Mouse (Mus musculus) hindbrain, postnatal 0 days (tissue): ENCODE results near the gene Rab10. TPM values are rescaled to one million over a fixed set of nuclear protein-coding genes. Genes with fewer than 3 reads are reported as not detected.

Experiments
- ATAC-seq: fragments of 200-750 bp; cut with Nextera tagmentation; 2 replicates; pipeline ENCODE4 v1.8.0; 2017; ENCODE audit warnings: mild to moderate bottlenecking, moderate TSS enrichment, moderate library complexity
- DNase-seq: peaks from one replicate; pipeline ENCODE4 v3.0.0-alpha.2; 2015; ENCODE audit warnings: low spot score
- H3K27ac ChIP-seq: fragments of 300-500 bp; sonication (generic); 2 replicates; pipeline ENCODE4 v1.5.1; 2014; ENCODE audit warnings: mild to moderate bottlenecking
- H3K27me3 ChIP-seq: fragments of 300-500 bp; sonication (generic); 2 replicates; pipeline ENCODE4 v1.6.1; 2014; ENCODE audit warnings: low read length, mixed read lengths; ENCODE audit not compliant: insufficient read depth
- H3K36me3 ChIP-seq: fragments of 300-500 bp; sonication (generic); 2 replicates; pipeline ENCODE4 v1.6.1; 2014; ENCODE audit warnings: low read length, mixed read lengths; ENCODE audit not compliant: insufficient read depth
- H3K4me1 ChIP-seq: fragments of 300-500 bp; sonication (generic); 2 replicates; pipeline ENCODE4 v1.6.1; 2014; ENCODE audit warnings: antibody characterized with exemption, low read length, mixed read lengths; ENCODE audit not compliant: insufficient read depth
- H3K4me2 ChIP-seq: fragments of 300-500 bp; sonication (generic); 2 replicates; pipeline ENCODE4 v1.6.1; 2014; ENCODE audit warnings: low read depth, mild to moderate bottlenecking, low read length, moderate library complexity, mixed read lengths
- H3K4me3 ChIP-seq: fragments of 300-500 bp; sonication (generic); 2 replicates; pipeline ENCODE4 v1.5.1; 2014; ENCODE audit warnings: low read length
- H3K9ac ChIP-seq: fragments of 300-500 bp; sonication (generic); replicated peaks from 2 replicates; pipeline ENCODE4 v1.6.1; 2014; ENCODE audit warnings: mild to moderate bottlenecking, low read length, moderate library complexity, mixed read lengths
- H3K9me3 ChIP-seq: fragments of 300-500 bp; sonication (generic); 2 replicates; pipeline ENCODE4 v1.6.1; 2016; ENCODE audit warnings: low read length, mixed read lengths
- CTCF ChIP-seq: IDR thresholded peaks from 2 replicates; pipeline ENCODE4 v1.5.1; 2016; ENCODE audit warnings: antibody characterized with exemption, control low read depth, low read depth
- WGBS: fragments of 180-500 bp; shearing (Covaris S2); extraction: QIAGEN DNeasy Blood & Tissue Kit; methylation state at CpG from one replicate; pipeline ENCODE4 v1.1.7; 2014; 5-methylcytosine and 5-hydroxymethylcytosine counted together
- polyA plus RNA-seq: library from polyadenylated mRNA; unstranded; fragments of >200 nt; fragmentation: Nextera tagmentation; extraction: Ambion mirVana; gene quantifications from 2 replicates; pipeline ENCODE4 v1.2.1, GENCODE M21; 2015
- total RNA-seq: library from RNA; depleted of rRNA; stranded (reverse); fragments of >200 nt; gene quantifications from 2 replicates; pipeline ENCODE4 v1.2.3, GENCODE M21; 2014

The Rab10 gene
- total and polyA plus RNA-seq, 2 experiments from 2014 or later, result 140 to 202 TPM

DNA sequence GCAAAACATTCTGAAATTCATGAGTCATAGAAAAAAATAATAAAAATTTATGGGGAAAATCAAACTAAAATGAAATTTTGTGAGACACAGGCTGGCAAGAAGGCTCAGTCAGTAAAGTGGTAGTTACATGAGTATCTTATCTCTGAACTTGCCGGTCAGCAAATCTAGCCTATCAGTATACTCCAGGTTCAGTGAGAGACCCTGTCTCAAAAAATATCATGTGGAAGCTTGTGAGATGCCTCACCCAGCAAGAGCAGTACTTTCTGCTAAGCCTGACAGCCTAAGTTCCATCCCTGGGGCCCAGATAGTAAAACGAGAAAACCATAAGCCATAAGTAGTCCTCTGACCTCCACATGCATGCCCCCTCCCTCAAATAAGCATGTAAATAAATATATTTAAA lies 44.6 kb downstream of the Rab10 start:
- no peaks in the 10 kb centered on the region for H3K27me3 ChIP-seq
- ATAC-seq, result no peak

DNA sequence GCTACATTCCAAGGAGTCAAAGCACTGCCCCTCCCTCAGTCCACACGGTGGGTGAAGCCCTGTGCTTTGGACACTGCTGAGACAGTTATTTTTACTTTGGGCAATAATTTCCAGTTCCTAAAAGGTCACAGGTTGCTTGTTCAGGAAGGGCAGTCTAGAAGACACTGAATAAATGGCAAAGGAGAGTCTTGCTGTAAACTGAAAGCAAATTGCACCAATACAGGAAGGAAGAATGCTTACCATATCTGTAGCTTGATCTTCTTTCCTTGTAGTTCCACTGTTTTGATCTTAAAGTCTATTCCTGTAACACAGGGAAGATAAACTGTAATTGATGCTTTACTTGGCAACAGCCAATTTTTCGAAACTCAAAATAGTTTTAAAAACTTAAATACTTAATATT lies 45.3 kb downstream of the Rab10 start:
- no peaks in the 10 kb centered on the region for H3K36me3 ChIP-seq
- DNase-seq, result no peak
- H3K4me3 ChIP-seq, result no peak overlapping the region
- H3K9me3 ChIP-seq, result no peaks in the 10 kb centered on the region
- H3K27me3 ChIP-seq, result no peaks in the 10 kb centered on the region
- H3K27ac ChIP-seq, result no peak overlapping the region
- 73% methylated on average over 2 of the region's 2 CpGs for WGBS
- no peak for ATAC-seq
- no peak overlapping the region for H3K4me2 ChIP-seq
- no peak overlapping the region for H3K9ac ChIP-seq
- no peak for TF ChIP-seq CTCF
- H3K4me1 ChIP-seq, result no peaks in the 10 kb centered on the region

More for the DNA sequence above, 44.6 kb downstream of the Rab10 start:
- no peak overlapping the region for H3K4me2 ChIP-seq
- no peak overlapping the region for H3K9ac ChIP-seq
- no peak for DNase-seq
- H3K4me3 ChIP-seq, result no peak overlapping the region
- no peak overlapping the region for H3K27ac ChIP-seq
- 93% methylated on average over 2 of the region's 2 CpGs for WGBS
- no peak for TF ChIP-seq CTCF
- no peaks in the 10 kb centered on the region for H3K36me3 ChIP-seq
- H3K9me3 ChIP-seq, result no peaks in the 10 kb centered on the region
- H3K4me1 ChIP-seq, result no peaks in the 10 kb centered on the region

DNA sequence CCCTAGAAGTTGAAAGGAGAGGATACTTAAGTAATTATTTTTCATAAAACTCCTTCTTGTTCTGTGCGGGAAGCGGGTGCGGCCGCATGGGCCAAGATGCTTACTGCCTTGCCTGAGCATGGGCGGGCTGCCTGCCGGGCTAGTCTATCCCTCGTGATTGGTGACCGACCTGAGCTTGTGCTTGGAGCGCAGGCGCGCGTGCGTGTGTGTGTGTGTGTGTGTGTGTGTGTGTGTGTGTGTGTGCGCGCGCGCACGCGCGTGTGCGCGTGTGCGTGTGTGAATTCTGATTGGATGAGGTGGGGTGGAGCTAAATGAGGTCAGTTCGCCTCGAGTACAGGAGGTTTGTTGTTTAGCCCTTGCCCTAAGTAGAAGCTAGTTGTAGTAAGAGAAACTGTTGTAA lies 48.2 kb downstream of the Rab10 start:
- no peak overlapping the region for H3K9ac ChIP-seq
- H3K4me3 ChIP-seq, result no peak overlapping the region
- no peak overlapping the region for H3K4me2 ChIP-seq
- no peak for ATAC-seq
- no peaks in the 10 kb centered on the region for H3K36me3 ChIP-seq
- DNase-seq, result no peak
- no peaks in the 10 kb centered on the region for H3K9me3 ChIP-seq
- no peak for TF ChIP-seq CTCF
- no peaks in the 10 kb centered on the region for H3K4me1 ChIP-seq
- no peak overlapping the region for H3K27ac ChIP-seq
- WGBS, result 97% methylated on average over 25 of the region's 25 CpGs
- no peaks in the 10 kb centered on the region for H3K27me3 ChIP-seq

DNA sequence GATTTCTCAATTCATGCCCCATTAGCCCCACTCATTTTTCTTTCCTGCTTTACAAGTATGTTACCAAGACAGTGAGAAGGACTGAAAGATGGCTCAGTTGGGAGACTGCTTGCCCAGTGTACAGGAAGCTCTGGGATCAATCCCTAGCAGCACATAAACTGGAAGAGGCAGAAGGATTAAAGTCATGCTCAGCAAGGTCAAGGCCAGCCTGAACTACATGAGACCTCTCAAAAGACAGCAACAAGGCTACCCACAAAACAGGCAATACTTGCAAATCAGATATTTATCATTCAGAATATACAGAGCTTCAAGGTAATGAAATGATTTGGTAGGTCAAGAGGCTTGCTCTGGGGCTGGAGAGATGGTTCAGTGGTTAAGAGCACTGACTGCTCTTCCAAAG lies 53.8 kb downstream of the Rab10 start:
- H3K27me3 ChIP-seq, result no peaks in the 10 kb centered on the region
- H3K9ac ChIP-seq, result no peak overlapping the region
- H3K4me3 ChIP-seq, result no peak overlapping the region
- H3K9me3 ChIP-seq, result no peaks in the 10 kb centered on the region
- no peak for TF ChIP-seq CTCF
- no peak for ATAC-seq
- H3K36me3 ChIP-seq, result peaks cover 8% of the 10 kb centered on the region; the same call in 1 of the 2 replicates
- DNase-seq, result no peak
- no peak overlapping the region for H3K4me2 ChIP-seq
- no peaks in the 10 kb centered on the region for H3K4me1 ChIP-seq
- no peak overlapping the region for H3K27ac ChIP-seq

DNA sequence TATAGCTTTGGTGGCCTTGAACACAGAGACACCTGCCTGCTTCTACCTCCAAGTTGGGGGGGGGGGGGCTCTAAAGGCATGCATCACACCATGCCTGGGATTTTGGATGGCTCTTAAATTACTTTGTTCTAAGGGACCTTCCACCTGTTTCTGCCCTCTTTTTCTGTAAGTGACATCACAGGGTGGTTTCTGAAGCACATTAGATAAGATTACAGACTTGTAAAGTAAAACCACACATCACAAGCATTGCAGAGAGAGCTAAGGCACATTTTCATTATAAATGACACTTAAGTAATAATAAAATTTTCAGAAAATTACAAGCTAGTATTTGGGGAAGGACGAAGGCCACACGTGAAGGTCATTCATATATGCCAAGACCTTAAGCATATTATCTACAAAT lies 54.3 kb downstream of the Rab10 start:
- no peaks in the 10 kb centered on the region for H3K4me1 ChIP-seq
- no peak overlapping the region for H3K4me3 ChIP-seq
- no peaks in the 10 kb centered on the region for H3K27me3 ChIP-seq
- ATAC-seq (no peak), DNase-seq (no peak)
- WGBS, result 91% methylated on average over 2 of the region's 2 CpGs
- TF ChIP-seq CTCF, result no peak
- no peak overlapping the region for H3K4me2 ChIP-seq
- no peak overlapping the region for H3K9ac ChIP-seq
- no peak overlapping the region for H3K27ac ChIP-seq
- H3K36me3 ChIP-seq, result peaks cover 8% of the 10 kb centered on the region; the same call in 1 of the 2 replicates
- H3K9me3 ChIP-seq, result no peaks in the 10 kb centered on the region

DNA sequence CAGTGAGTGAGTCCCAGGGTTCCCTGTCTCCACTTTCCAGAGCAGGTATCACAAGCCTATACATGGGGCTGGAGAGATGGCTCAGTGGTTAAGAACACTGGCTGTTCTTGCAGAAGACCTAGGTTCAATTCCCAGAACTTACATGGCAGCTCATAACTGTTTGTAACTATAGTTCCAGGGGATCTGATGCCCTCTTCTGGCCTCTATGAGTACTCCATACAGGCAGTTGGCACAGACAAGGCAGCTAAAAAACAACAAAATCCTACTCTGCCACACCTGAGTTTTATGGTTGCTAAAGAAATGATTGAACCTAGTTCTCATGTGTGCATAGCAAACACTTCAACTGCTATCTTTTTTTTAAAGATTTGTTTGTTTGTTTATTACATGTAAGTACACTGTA lies 56.2 kb downstream of the Rab10 start:
- Histone ChIP-seq H3K27ac (no peak overlapping the region), H3K9ac (no peak overlapping the region), H3K4me2 (no peak overlapping the region), H3K4me3 (no peak overlapping the region), H3K27me3 (no peaks in the 10 kb centered on the region), H3K36me3 (peaks cover 8% of the 10 kb centered on the region; the same call in 1 of the 2 replicates), H3K4me1 (no peaks in the 10 kb centered on the region), H3K9me3 (no peaks in the 10 kb centered on the region)
- DNase-seq (no peak), ATAC-seq (no peak)
- TF ChIP-seq CTCF, result peak; percentile 43

DNA sequence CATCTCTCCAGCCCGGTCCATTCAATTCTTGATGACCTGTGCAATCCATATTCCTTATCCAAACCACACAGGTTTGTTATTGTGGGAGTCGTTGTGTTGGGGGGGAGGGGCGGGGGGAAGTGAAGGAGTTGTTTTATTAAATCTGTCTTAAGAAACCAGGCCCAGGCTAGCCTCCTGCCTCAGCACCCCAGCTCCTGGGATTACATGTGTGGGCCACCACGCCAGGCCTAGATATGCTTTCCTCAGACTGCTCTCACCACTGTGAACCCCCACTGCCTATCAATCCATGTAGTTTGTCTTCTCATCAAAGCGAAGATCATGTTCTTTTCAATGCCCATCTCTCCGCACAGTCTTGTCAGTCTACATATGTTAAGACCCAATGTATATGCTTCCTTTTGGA lies 63.7 kb downstream of the Rab10 start:
- no peaks in the 10 kb centered on the region for H3K4me1 ChIP-seq
- H3K36me3 ChIP-seq, result no peaks in the 10 kb centered on the region; the same call in 1 of the 2 replicates
- no peak overlapping the region for H3K9ac ChIP-seq
- H3K9me3 ChIP-seq, result no peaks in the 10 kb centered on the region
- no peak overlapping the region for H3K4me2 ChIP-seq
- no peaks in the 10 kb centered on the region for H3K27me3 ChIP-seq
- H3K4me3 ChIP-seq, result no peak overlapping the region
- DNase-seq, result no peak
- peak; percentile 44; the same call in 1 of the 2 replicates for ATAC-seq
- H3K27ac ChIP-seq, result no peak overlapping the region
- no peak for TF ChIP-seq CTCF
- 98% methylated on average over 6 of the region's 6 CpGs for WGBS
